ENCODE assay signal across 8 mouse cellular contexts in genomic region chr5:33273777-33274084, GRCm38 (mm10). TPM values are rescaled to one million over a fixed set of nuclear protein-coding genes. Genes with fewer than 3 reads are reported as not detected.
A peak's percentile ranks its signal among the peaks of the same experiment; 100 is the strongest.
DNase-seq lines count a peak whose midpoint lies in the region; ATAC-seq lines count a peak whose summit lies in the region.

No protein-coding gene starts in this region.

- intact Hi-C loops in left cerebral cortex, postnatal 10 days (cut with DNase I), result loop anchor here (2.0 kb wide), 1 partner anchor 103 kb away; no protein-coding TSS in a partner anchor

- DNase-seq in kidney, postnatal 36 days, result no peak
- DNase-seq in hindbrain, embryonic 10.5 days (ENCODE audit: low spot score), result no peak
- no peak for DNase-seq in MN1 (ENCODE audit: low spot score)
- DNase-seq in left cerebral cortex, postnatal 10 days (ENCODE audit: extremely low spot score in 1 of 2, low spot score in 2 of 2), result no peak
- no peak for DNase-seq in testis, postnatal 10 days (ENCODE audit: low spot score)

- 11% methylated on average over 6 of the region's 6 CpGs for WGBS in kidney, embryonic 15.5 days
- 20% methylated on average over 6 of the region's 6 CpGs for WGBS in hindbrain, embryonic 10.5 days

- peak overlapping the region; percentile 95 for H3K9ac ChIP-seq in kidney, embryonic 15.5 days

- H3K27ac ChIP-seq in kidney, embryonic 15.5 days, result peak overlapping the region; percentile 98
- H3K27ac ChIP-seq in brown adipose tissue, adult 24 weeks (replicated peaks; ENCODE audit: low read depth, low read length), result peak overlapping the region; percentile 87
- H3K27ac ChIP-seq in hindbrain, embryonic 10.5 days, result peak overlapping the region; percentile 99

- peak; percentile 16; the same call in 1 of the 2 replicates for ATAC-seq in kidney, embryonic 15.5 days (replicated peaks; ENCODE audit: low FRiP score)
- peak; percentile 13 for ATAC-seq in megakaryocyte, adult 5-6 weeks (ENCODE audit: poor library complexity, severe bottlenecking)

- H3K4me3 ChIP-seq in kidney, embryonic 15.5 days (replicated peaks), result peak overlapping the region; percentile 63
- peak overlapping the region; percentile 94 for H3K4me3 ChIP-seq in brown adipose tissue, adult 24 weeks (ENCODE audit: insufficient read depth, low read depth, low read length)
- H3K4me3 ChIP-seq in hindbrain, embryonic 10.5 days, result peak overlapping the region; percentile 85

- H3K9me3 ChIP-seq in kidney, embryonic 15.5 days (replicated peaks), result no peaks in the 10 kb centered on the region
- no peaks in the 10 kb centered on the region for H3K9me3 ChIP-seq in hindbrain, embryonic 10.5 days

- H3K27me3 ChIP-seq in kidney, embryonic 15.5 days, result no peaks in the 10 kb centered on the region
- no peaks in the 10 kb centered on the region for H3K27me3 ChIP-seq in hindbrain, embryonic 10.5 days (ENCODE audit: insufficient read depth, poor library complexity, severe bottlenecking)

- peak overlapping the region; percentile 82 for H3K4me2 ChIP-seq in kidney, embryonic 15.5 days

- peaks cover 31% of the 10 kb centered on the region for H3K4me1 ChIP-seq in kidney, embryonic 15.5 days
- H3K4me1 ChIP-seq in brown adipose tissue, adult 24 weeks (ENCODE audit: control insufficient read depth, insufficient read depth, insufficient read length, low read length), result peaks cover 27% of the 10 kb centered on the region
- H3K4me1 ChIP-seq in hindbrain, embryonic 10.5 days (replicated peaks), result peaks cover 34% of the 10 kb centered on the region

- peaks cover 28% of the 10 kb centered on the region for H3K36me3 ChIP-seq in kidney, embryonic 15.5 days
- H3K36me3 ChIP-seq in hindbrain, embryonic 10.5 days, result peaks cover 41% of the 10 kb centered on the region

RNA-seq across cellular contexts. Expression of gene Ctbp1, which starts 1.1 kb away (rescaled TPM):
- 318 and 324 TPM in 2 replicates for polyA plus RNA-seq in kidney, embryonic 15.5 days (2015; fragmentation: Nextera tagmentation; extraction: Ambion mirVana)
- polyA plus RNA-seq in brown adipose tissue, adult 24 weeks (2012; ENCODE audit: insufficient read depth, insufficient read length, missing spikeins), result 75.4 and 78.5 TPM in 2 replicates
- 466 and 504 TPM in 2 replicates for polyA plus RNA-seq in hindbrain, embryonic 10.5 days (2016; fragmentation: Nextera tagmentation; extraction: Ambion mirVana)
- total RNA-seq in megakaryocyte, adult 5-6 weeks (2015), result 103 and 120 TPM in 2 replicates
- total RNA-seq in megakaryocyte, adult 5-6 weeks (2017), result 103 and 127 TPM in 2 replicates
- total RNA-seq in left cerebral cortex, postnatal 10 days (2021), result 100 to 1,000 TPM; 275 to 299 TPM

RNA-seq across cellular contexts. Expression of gene Spon2, which starts 55.5 kb away (rescaled TPM):
- 6.0 and 13.2 TPM in 2 replicates for polyA plus RNA-seq in kidney, embryonic 15.5 days (2015; fragmentation: Nextera tagmentation; extraction: Ambion mirVana)
- polyA plus RNA-seq in brown adipose tissue, adult 24 weeks (2012; ENCODE audit: insufficient read depth, insufficient read length, missing spikeins), result 1.8 and 2.5 TPM in 2 replicates
- 3.1 and 4.6 TPM in 2 replicates for polyA plus RNA-seq in hindbrain, embryonic 10.5 days (2016; fragmentation: Nextera tagmentation; extraction: Ambion mirVana)
- total RNA-seq in megakaryocyte, adult 5-6 weeks (2015), result 0.69 and 0.73 TPM in 2 replicates
- not detected in 2 replicates for total RNA-seq in megakaryocyte, adult 5-6 weeks (2017)
- under 1 TPM; 0.43 to 0.71 TPM for total RNA-seq in left cerebral cortex, postnatal 10 days (2021)
